Mouse (Mus musculus): ENCODE measurements at regions not wholly inside any gene's neighbourhood (a gene's known extent, or its start where the extent isn't known, plus 50 kb on each side); places are given as distances from the start of the nearest gene placed in this dataset.

- peak; percentile 9 for DNase-seq
Measured at GRCm38 (mm10) chr9:94239479-94240241, 298.2 kb downstream of the 1190002N15Rik start.

DNA sequence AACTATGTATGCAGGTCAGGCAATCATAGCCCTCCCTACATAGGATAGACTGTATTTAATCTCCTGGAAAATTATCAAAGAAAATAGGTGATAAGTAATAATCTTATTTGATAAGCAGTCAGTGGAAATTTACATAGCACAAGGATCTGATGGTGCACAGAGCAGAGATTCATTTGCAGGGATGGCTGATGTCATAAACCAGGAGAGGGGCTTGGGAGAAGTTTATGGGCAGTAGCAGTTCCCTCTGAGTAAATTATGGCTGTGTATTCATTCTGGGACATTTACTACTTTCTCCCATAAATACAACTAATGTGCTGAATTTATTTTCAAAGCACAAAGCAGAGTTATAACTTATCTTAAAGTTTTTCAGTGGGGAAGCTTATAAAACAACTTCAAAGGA lies 299.3 kb downstream of the 1190002N15Rik start:
- DNase-seq, result no peak

DNA sequence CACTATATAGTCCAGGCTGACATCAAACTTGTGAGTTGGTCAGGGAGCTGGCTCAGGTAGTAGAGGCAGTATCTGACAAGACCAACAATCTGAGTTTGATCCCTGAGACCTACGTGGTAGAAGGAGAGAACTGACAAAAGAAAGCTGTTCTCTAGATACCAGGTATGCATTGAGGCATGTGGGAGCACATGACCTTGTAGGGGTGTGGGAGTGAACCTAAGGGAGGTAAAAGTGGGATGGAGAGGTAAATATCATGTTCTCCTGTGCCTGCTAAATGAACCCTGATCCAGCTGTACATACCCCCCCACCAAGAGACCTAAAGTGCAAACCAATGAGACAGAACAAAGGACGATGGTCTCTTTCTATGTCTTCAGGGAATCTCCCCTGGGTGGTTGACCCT lies 308.3 kb downstream of the 1190002N15Rik start:
- no peak for DNase-seq

GRCm38 (mm10) chr9:94219116-94219515 lies 318.8 kb downstream of the 1190002N15Rik start:
- no peak for DNase-seq

- no peak for DNase-seq
Measured at GRCm38 (mm10) chr9:94216414-94217279, 321.2 kb downstream of the 1190002N15Rik start.

- no peak for DNase-seq
Measured at GRCm38 (mm10) chr9:94210467-94211249, 327.2 kb downstream of the 1190002N15Rik start.

GRCm38 (mm10) chr9:94208987-94209386 lies 328.9 kb downstream of the 1190002N15Rik start:
- no peak for DNase-seq

DNA sequence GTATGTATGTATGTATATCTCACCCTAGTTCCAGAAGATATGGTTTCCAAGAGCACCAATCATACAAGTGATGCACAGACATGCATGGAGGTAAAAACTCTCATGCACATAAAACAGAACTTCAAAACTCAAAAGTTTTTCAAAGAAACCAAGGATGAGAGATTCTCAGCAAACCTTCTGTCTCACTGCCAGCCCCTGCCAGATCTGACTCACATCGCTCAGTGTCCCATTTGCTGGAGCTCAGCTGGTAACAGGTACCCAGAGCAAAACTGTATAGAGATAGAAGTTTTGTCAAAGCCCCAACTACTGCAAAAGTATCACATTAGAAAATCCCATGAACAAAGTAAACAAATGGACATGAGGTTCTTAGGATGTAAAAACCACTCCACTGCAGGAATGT lies 337.0 kb downstream of the 1190002N15Rik start:
- DNase-seq, result no peak

- DNase-seq, result no peak
Measured at GRCm38 (mm10) chr9:94199864-94200263, 338.0 kb downstream of the 1190002N15Rik start.

GRCm38 (mm10) chr9:94191083-94191482 lies 346.8 kb downstream of the 1190002N15Rik start:
- DNase-seq, result no peak

DNA sequence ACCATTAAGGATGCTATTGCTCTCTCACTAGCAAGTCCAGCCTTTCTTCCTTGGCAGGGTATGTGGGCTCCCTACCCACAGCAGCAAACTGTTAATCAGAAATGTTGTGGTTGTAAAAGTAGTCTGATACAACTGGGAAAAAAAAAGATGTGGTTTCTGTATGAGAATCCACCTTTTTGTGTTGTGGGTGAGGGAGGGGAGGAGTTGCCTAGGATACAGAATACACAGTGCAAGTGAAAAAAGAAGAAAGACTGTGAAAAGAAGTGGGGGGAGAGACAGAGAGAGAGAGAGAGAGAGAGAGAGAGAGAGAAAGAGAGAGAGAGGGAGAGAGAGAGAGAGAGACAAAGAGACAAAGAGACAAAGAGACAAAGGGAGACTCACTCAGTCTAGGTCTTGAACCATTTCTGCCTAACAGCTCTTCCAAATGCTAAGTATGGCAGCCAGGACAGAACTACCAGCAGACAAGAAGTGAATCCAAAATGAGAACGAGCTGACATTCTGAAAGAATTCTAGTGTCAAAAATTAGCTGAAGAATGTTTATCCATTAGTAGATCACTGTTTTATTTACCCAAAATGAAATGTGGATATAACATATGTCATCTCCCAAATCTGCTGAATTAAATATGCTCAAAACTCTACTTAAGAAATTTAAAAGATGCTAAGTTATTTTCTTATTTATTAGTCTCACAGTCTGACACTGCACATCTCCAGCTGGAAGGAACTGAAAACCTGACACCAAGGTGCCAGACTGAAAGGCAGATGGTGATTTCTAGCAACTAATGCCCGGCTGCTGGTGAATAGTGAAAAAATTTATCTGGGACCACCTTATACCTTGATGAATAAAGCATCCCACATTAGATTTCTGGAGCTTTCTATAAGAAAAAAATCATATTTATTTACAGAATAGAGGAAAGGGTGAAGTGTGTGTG lies 347.7 kb downstream of the 1190002N15Rik start:
- no peak for DNase-seq

DNA sequence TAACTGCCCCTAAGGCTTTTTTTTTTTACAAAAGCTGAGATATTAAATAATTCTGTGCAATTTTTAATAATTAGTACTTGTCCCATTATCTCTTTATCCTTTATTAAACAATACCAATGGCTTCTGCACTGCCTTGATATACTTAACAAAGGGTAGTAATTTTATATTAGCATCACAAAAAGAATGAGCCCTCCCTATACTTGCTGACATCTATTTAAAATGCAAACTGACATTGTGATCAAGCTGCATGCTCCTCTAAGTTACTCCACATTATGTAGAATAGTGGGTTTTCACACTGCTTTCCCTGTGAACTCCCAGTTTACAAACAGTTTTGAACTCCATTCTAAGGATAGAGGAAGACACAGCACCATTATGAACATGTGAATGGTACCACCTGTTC lies 349.8 kb downstream of the 1190002N15Rik start:
- no peak for DNase-seq

DNA sequence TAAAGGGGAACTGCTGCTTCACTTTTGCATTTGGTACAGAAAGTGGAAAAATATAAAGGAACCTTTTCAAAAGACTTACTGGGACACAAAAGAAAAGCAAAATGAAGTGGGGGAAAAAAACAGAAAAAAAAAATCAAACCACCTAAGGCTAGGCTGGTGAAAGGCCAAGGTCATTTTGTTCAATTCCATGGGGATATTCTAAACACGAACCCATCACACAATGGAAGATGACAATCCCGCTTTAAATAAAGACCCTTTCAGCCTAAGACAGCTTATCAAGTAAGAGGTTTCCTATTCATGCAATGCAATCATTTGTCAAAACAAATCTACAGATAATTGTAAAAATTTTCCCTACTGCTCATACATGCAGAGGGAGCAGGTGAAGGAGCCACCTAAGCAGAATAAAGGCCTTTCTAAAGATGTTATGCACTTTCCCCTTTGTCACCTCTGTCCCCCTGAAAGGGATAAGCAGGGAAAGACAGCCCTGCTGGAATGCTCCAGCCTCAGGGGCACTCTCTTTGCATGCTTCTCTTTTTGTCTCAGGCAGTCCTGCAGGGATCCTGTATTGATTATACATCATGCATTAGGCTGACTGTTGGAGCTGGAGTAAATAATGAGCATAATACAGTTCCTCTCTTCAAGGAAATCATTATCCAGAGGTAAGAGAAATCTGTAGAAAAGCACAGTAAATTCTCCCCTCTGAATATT lies 367.8 kb downstream of the 1190002N15Rik start:
- DNase-seq, result no peak

GRCm38 (mm10) chr9:94163671-94164070 lies 374.2 kb downstream of the 1190002N15Rik start:
- DNase-seq, result no peak

DNA sequence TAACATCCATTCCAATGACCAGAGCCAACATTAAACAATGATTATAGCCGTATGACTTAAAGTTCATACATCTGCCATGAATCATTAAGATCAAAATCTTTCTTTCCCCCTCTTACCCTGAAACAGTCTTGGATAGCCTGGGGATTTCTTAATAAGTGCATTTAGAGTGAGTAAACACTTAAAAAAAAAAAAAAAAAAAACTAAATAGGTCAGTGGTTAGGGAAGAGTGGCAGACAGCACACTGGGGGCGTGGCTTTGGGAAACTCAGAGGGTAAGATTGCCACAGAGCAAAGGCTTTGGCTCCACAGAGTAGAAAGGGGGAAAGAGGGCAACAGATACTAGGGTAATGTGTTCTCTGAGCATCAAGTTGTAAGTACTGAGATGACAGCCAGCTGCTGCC lies 382.3 kb downstream of the 1190002N15Rik start:
- no peak for DNase-seq

- no peak for DNase-seq
Measured at GRCm38 (mm10) chr9:94148474-94148873, 389.4 kb downstream of the 1190002N15Rik start.

GRCm38 (mm10) chr9:94146787-94147186 lies 391.1 kb downstream of the 1190002N15Rik start:
- DNase-seq, result no peak

DNA sequence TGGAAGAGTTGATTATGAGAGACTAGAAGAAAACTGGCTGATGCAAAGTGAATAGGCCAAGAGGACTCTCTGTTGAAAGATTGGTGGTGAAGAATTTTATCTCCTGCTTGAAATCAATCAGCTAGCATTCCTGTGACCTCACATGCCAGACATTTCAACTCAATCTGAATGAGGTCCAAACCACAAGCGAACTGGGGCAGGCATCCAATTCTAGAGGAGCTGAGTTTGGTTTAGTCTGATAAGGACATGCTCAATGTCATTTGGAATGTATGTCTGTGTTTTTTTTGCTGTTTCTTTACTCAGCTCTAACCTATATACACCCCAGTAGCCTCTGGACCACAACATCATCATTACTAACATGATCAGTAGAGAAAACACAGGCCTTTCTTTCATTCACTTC lies 401.4 kb downstream of the 1190002N15Rik start:
- no peak for DNase-seq

DNA sequence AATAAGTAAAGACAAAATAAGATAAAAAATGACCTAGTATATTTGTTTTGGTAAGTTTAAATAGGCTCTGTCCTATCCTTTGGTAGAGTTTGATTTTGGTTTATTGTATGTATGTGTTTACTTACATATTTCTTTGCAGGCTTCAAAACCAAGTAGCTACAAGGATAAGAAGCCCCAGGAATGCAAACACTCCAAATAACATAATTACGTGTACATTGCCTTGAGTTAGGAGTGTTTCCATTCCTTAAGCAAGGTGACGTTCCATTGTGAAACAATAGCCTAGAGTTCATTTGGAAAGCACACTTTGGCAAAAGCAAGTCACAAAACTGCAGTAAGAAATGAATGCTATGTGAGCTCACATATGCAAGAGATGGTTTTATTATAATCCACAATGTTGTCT lies 404.2 kb downstream of the 1190002N15Rik start:
- no peak for DNase-seq

GRCm38 (mm10) chr9:94131367-94131766 lies 406.5 kb downstream of the 1190002N15Rik start:
- DNase-seq, result no peak

DNA sequence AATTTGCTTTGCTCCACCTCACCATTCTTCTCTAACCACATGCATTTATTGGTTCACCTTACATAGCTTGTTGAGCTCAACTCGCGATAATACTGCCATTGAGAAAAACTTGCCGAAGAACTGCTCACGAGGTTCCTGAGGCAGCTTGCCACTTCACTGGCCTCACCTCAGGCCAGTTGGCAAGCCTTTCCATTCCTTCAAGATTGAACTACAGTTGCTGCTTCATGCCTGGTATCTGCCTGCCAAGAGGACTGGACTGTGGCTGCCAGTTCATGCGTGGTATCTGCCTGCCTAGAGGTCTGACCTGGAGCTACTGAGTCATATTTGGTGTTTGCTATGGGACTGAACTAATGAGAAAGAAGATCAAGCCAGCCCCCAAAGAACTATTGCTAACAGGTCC lies 420.9 kb downstream of the 1190002N15Rik start:
- DNase-seq, result peak; percentile 7
